Mouse (Mus musculus) bone marrow macrophage, adult 2 months (primary cell): ENCODE results near the gene Rbbp7.

Source experiments
- CTCF ChIP-seq: IDR thresholded peaks from 2 replicates; pipeline ENCODE4 v1.5.1; 2012; ENCODE audit warnings: low read depth, mild to moderate bottlenecking, low read length, moderate library complexity
- POLR2A ChIP-seq: IDR thresholded peaks from 2 replicates; pipeline ENCODE4 v1.6.1; 2012; ENCODE audit warnings: mild to moderate bottlenecking, low read depth, low read length, borderline replicate concordance

DNA sequence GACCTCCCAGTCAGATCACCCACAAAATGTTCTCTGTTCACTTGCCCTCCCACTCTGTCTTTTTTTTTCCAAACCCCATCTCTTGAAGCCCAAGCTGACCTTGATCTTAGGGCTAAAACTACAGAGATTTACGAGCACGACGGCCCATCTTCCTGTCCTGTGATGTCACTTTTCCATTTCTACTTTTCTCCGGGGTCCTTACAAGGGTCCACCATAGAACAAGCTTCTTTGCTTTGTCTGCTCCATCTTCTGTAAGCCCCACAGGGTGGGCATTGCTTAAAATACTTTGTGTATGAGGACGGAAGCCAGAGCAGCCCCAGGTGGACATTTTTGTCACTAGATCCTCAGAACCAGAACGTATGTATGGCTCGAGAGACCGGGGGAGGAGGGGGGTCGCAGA lies 32.4 kb upstream of the Rbbp7 start:
- no peak for TF ChIP-seq CTCF
- TF ChIP-seq POLR2A: no peak
